Mouse (Mus musculus) liver, postnatal 0 days (tissue): ENCODE data around the gene Efna2.

Experiments used
- CTCF ChIP-seq: sonication (generic); IDR thresholded peaks from 2 replicates; pipeline ENCODE4 v1.5.1; 2016; ENCODE audit warnings: antibody characterized with exemption, low read depth
- EP300 ChIP-seq: IDR thresholded peaks from 2 replicates; pipeline ENCODE4 v1.6.1; 2016; ENCODE audit warnings: antibody characterized with exemption, low read depth, mild to moderate bottlenecking

DNA sequence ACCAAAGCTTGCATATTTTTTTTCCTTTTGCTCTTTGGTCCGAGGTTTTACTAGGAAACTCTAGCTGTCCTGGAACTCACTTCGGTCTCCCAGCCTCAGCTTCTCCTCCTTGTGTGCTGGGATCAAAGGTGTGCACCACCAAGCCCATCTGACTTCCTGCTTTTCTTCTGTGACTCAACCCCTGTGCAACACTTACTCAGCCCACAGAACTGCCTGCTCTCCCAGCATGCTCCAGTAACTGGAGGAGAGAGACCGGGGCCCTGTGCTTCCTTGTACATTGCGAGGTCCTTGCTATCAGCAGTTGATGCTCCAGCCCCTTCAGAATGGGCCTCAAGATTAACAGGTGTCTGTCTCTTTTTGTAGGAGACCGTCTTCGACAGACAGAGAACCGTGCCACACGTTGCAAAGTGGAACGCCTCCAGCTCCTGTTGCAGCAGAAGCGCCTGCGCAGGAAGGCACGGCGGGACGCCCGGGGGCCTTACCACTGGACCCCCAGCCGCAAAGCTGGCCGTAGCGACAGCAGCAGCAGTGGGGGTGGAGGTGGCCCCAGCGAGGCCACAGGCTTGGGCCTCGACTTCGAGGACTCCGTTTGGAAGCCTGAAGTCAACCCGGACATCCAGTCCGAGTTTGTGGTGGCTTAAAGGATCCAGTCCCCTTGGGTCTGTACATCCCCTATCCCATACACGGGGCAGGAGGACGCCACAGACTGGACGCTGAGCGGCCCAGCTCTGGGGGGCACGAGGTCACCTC is 23.1 kb upstream of the Efna2 start:
- TF ChIP-seq EP300, result no peak
- TF ChIP-seq CTCF, result no peak
